Mouse (Mus musculus) embryonic facial prominence, embryonic 14.5 days (tissue): Measurements from ENCODE around the gene P2ry10b. TPM values are rescaled to one million over a fixed set of nuclear protein-coding genes. Genes with fewer than 3 reads are reported as not detected.
A peak's percentile ranks its signal among the peaks of the same experiment; 100 is the strongest.

Experiments used
- ATAC-seq: fragments of 200-750 bp; cut with Nextera tagmentation; 2 replicates; pipeline ENCODE4 v1.8.0; 2017; ENCODE audit warnings: low read depth, moderate number of reproducible peaks, moderate TSS enrichment
- DNase-seq: peaks from one replicate; pipeline ENCODE4 v3.0.0-alpha.2; 2015; ENCODE audit warnings: low spot score
- H3K27ac ChIP-seq: fragments of 300-500 bp; sonication (generic); replicated peaks from 2 replicates; pipeline ENCODE4 v1.5.1; 2014; ENCODE audit warnings: low read depth, mild to moderate bottlenecking, low read length, moderate library complexity
- H3K27me3 ChIP-seq: fragments of 300-500 bp; sonication (generic); replicated peaks from 2 replicates; pipeline ENCODE4 v1.6.1; 2014; ENCODE audit warnings: low read length; ENCODE audit not compliant: control insufficient read depth, insufficient read depth
- H3K36me3 ChIP-seq: fragments of 300-500 bp; sonication (generic); 2 replicates; pipeline ENCODE4 v1.6.1; 2014; ENCODE audit warnings: low read length, mixed read lengths; ENCODE audit not compliant: control insufficient read depth, insufficient read depth
- H3K4me1 ChIP-seq: fragments of 300-500 bp; sonication (generic); 2 replicates; pipeline ENCODE4 v1.6.1; 2014; ENCODE audit warnings: antibody characterized with exemption, low read length; ENCODE audit not compliant: control insufficient read depth, insufficient read depth
- H3K4me2 ChIP-seq: fragments of 300-500 bp; sonication (generic); 2 replicates; pipeline ENCODE4 v1.6.1; 2014; ENCODE audit warnings: low read depth, mild to moderate bottlenecking, low read length, moderate library complexity, mixed read lengths
- H3K4me3 ChIP-seq: fragments of 300-500 bp; sonication (generic); 2 replicates; pipeline ENCODE4 v1.5.1; 2014; ENCODE audit warnings: low read depth, mild to moderate bottlenecking, low read length
- H3K9ac ChIP-seq: fragments of 300-500 bp; sonication (generic); 2 replicates; pipeline ENCODE4 v1.6.1; 2014; ENCODE audit warnings: low read depth, mild to moderate bottlenecking, low read length, moderate library complexity, mixed read lengths
- H3K9me3 ChIP-seq: fragments of 300-500 bp; sonication (generic); 2 replicates; pipeline ENCODE4 v1.6.1; 2016; ENCODE audit warnings: low read length; ENCODE audit not compliant: control insufficient read depth
- WGBS: fragments of 180-500 bp; shearing (Covaris S2); extraction: QIAGEN DNeasy Blood & Tissue Kit; methylation state at CpG from one replicate; pipeline ENCODE4 v1.1.7; 2014; 5-methylcytosine and 5-hydroxymethylcytosine counted together
- polyA plus RNA-seq: library from polyadenylated mRNA; unstranded; fragments of >200 nt; fragmentation: Nextera tagmentation; extraction: Ambion mirVana; gene quantifications from 2 replicates; pipeline ENCODE4 v1.2.1, GENCODE M21; 2014

Gene P2ry10b
- polyA plus RNA-seq: 4.7 and 5.0 TPM in 2 replicates

DNA sequence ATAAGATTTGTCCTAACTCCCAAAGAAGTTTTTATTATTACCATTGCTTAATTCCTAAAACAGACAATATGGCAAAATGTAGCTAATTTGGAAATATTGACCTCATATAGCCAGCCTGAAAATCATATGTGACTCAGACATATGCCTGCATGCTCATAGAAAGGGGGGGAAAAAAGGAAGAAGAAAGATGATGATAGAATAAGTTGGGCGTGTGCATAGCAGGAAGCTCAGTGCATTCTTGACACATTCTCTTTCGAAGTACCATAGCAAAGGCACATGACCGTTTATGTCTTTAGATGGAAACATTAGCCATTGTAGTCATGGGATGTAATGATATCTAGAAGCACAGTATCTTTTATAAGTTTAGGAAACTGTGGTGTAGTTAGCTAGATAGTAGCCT, at the start of gene P2ry10b:
TSS of gene P2ry10b (plus strand) at position 247 of the 400 bp plus-strand sequence.
- Histone ChIP-seq H3K27ac (peak within 1 kb of the TSS; percentile 82), H3K9me3 (no peaks in the 10 kb centered on the region), H3K4me3 (0 out of 2 replicates have a peak within 1 kb of the TSS, but pooled peaks have one; percentile 10), H3K4me1 (no peaks in the 10 kb centered on the region), H3K4me2 (peak within 1 kb of the TSS; percentile 18; the same call in 1 of the 2 replicates), H3K27me3 (no peaks in the 10 kb centered on the region), H3K9ac (peak within 1 kb of the TSS; percentile 22; the same call in 1 of the 2 replicates), H3K36me3 (no peaks in the 10 kb centered on the region)
- ATAC-seq (no peak), DNase-seq (no peak)
- WGBS: 81% methylated on average over 3 of the region's 3 CpGs

DNA sequence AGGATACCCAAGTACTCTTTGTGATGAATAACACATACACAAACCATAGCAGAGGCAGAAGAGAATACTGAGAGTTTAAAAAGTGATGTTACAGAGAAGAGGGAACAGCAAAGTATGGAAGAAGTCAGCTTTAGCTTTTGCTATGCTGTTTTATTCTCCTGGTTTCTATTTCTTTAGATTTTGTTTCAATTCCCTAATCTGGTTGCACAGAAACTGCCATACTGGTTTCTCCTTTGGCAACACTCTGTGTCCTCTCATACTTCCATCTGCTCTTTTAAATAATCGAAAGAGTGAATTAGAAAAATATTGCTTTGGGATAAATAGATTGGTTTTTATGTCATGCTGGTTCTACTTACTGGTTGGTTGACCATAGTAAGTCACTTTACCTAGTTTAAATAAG, 32.4 kb upstream of the P2ry10b start:
- no peaks in the 10 kb centered on the region for H3K4me1 ChIP-seq
- no peaks in the 10 kb centered on the region for H3K9me3 ChIP-seq
- no peak overlapping the region for H3K9ac ChIP-seq
- no peak overlapping the region for H3K4me2 ChIP-seq
- DNase-seq (no peak), ATAC-seq (no peak)
- 76% methylated on average over 1 of the region's 1 CpGs for WGBS
- no peaks in the 10 kb centered on the region for H3K36me3 ChIP-seq
- H3K4me3 ChIP-seq: no peak overlapping the region
- no peak overlapping the region for H3K27ac ChIP-seq
- no peaks in the 10 kb centered on the region for H3K27me3 ChIP-seq

DNA sequence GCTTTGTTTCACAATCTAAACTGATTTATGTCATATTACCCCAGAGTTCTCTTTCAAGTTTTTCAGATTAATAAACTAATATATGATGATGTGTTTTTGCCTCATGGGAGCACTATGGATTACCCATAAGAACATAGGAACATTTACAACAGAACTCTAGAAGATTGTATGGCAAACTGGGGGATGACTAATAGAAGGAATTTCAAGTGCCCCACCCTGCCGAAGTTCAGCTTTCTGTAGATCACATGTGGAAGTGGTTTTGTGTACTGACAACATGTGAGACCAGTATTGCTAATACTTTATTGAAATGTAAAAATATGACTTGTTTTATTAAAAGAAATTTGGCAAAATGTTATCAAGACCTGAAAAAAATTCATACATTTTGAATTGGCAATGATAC, 31.7 kb upstream of the P2ry10b start:
- no peak overlapping the region for H3K27ac ChIP-seq
- H3K9me3 ChIP-seq: no peaks in the 10 kb centered on the region
- WGBS: 61% methylated on average over 1 of the region's 1 CpGs
- no peak overlapping the region for H3K9ac ChIP-seq
- no peaks in the 10 kb centered on the region for H3K4me1 ChIP-seq
- H3K36me3 ChIP-seq: no peaks in the 10 kb centered on the region
- no peak overlapping the region for H3K4me2 ChIP-seq
- peak; percentile 19 for DNase-seq
- no peaks in the 10 kb centered on the region for H3K27me3 ChIP-seq
- ATAC-seq: no peak
- no peak overlapping the region for H3K4me3 ChIP-seq

DNA sequence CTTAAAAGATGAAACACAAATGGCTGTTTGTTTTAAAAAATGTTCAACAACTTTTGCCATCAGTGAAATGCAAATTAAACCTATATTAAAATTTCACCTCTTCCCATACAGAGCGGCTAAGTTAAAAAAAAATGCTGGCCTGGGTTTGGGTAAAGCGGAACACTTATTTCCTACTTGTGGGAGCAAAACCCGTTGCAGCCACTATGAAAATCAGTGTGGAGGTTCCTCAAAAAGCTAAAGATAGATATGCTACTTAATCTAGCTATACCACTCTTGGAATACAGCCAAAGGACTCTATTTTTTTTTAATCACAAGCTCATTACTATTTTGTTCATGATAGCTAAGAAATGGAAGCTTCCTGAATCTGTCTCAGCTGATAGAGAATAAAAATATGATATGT, 5.5 kb upstream of the P2ry10b start:
- H3K27me3 ChIP-seq: no peaks in the 10 kb centered on the region
- no peak overlapping the region for H3K4me3 ChIP-seq
- no peaks in the 10 kb centered on the region for H3K9me3 ChIP-seq
- no peak for ATAC-seq
- H3K27ac ChIP-seq: no peak overlapping the region
- no peak overlapping the region for H3K4me2 ChIP-seq
- WGBS: 60% methylated on average over 3 of the region's 3 CpGs
- DNase-seq: no peak
- H3K9ac ChIP-seq: no peak overlapping the region
- no peaks in the 10 kb centered on the region for H3K36me3 ChIP-seq
- no peaks in the 10 kb centered on the region for H3K4me1 ChIP-seq

DNA sequence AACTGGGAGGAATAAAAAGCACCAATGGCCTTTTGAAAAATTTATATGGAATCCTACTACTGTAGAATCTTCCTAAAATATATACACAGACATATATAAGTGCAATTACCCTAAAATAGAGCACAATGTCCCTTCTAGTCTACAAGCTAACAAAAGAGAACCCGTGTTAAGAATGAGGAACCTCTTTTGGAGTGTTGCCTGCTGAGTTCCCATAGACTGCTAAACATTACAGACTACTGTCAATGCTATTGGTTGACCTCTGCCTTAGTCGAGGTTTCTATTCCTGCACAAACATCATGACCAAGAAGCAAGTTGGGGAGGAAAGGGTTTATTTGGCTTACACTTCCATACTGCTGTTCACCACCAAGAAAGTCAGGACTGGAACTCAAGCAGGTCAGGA, 4.8 kb upstream of the P2ry10b start:
- H3K27me3 ChIP-seq: no peaks in the 10 kb centered on the region
- H3K4me3 ChIP-seq: no peak overlapping the region
- H3K9me3 ChIP-seq: no peaks in the 10 kb centered on the region
- H3K36me3 ChIP-seq: no peaks in the 10 kb centered on the region
- no peak overlapping the region for H3K27ac ChIP-seq
- H3K4me2 ChIP-seq: no peak overlapping the region
- no peak for ATAC-seq
- DNase-seq: no peak
- no peaks in the 10 kb centered on the region for H3K4me1 ChIP-seq
- WGBS: 66% methylated on average over 2 of the region's 2 CpGs
- no peak overlapping the region for H3K9ac ChIP-seq

DNA sequence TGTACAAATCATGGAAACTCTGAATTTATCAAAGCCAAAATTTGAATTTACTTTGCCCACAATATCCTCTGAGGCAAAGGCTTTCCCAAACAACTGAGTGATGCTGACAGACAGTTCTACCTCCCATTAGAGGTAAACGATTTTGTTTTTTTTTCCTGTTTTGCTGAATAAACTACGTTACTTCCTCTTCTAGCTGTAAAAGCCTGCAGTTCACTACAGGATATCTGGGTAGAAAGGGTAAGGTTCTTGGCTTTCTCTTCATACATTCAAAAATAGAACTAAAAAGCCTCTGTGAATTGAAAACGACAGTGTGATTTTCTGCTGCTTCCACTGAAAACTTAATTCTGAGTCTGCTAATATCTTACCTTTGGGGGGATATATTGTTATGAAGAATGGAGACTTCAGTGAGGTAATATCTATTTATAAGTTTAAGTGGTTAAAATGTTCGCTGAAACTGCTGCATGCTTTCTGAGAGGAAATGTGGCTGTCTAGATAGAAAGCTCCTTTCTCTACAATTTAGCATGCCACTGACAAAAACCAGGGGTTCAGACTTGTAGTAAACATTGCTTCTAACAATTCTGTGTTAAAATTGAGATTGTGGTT, 765 bp downstream of the P2ry10b start:
- no peak for DNase-seq
- Histone ChIP-seq H3K36me3 (no peaks in the 10 kb centered on the region), H3K4me2 (peak overlapping the region; percentile 18), H3K4me1 (no peaks in the 10 kb centered on the region), H3K9me3 (no peaks in the 10 kb centered on the region), H3K4me3 (0 out of 2 replicates have a peak overlapping the region, but pooled peaks have one; percentile 10), H3K9ac (peak overlapping the region; percentile 22; the same call in 1 of the 2 replicates), H3K27ac (peak overlapping the region; percentile 82), H3K27me3 (no peaks in the 10 kb centered on the region)
- peak; percentile 12; the same call in 1 of the 2 replicates for ATAC-seq
- WGBS: 43% methylated on average over 4 of the region's 4 CpGs

DNA sequence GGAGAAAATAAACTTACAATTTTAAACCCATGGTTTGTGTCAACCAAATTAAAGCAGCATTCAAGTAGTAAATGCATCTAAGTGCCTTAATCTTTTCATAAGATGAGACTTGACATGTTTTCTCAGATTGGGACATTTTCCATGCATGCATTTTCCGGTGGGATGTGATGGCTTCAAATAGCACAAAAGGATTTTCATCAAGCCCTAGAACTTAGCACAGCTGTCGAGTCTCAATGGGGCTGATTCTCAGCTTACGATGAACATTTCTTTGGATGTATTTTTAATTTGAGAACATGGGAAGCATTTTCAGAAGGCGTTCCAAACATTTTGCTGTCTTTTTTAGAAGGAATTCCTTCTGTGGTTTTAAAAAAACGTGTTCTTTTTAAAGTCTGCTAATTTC, 1.3 kb downstream of the P2ry10b start:
- H3K4me2 ChIP-seq: peak overlapping the region; percentile 18
- peak overlapping the region; percentile 82 for H3K27ac ChIP-seq
- H3K36me3 ChIP-seq: no peaks in the 10 kb centered on the region
- DNase-seq (peak; percentile 84), ATAC-seq (peak; percentile 50; the same call in 1 of the 2 replicates)
- H3K9me3 ChIP-seq: no peaks in the 10 kb centered on the region
- peak overlapping the region; percentile 22; the same call in 1 of the 2 replicates for H3K9ac ChIP-seq
- H3K4me3 ChIP-seq: 0 out of 2 replicates have a peak overlapping the region, but pooled peaks have one; percentile 10
- WGBS: 32% methylated on average over 5 of the region's 5 CpGs
- no peaks in the 10 kb centered on the region for H3K4me1 ChIP-seq
- H3K27me3 ChIP-seq: no peaks in the 10 kb centered on the region

DNA sequence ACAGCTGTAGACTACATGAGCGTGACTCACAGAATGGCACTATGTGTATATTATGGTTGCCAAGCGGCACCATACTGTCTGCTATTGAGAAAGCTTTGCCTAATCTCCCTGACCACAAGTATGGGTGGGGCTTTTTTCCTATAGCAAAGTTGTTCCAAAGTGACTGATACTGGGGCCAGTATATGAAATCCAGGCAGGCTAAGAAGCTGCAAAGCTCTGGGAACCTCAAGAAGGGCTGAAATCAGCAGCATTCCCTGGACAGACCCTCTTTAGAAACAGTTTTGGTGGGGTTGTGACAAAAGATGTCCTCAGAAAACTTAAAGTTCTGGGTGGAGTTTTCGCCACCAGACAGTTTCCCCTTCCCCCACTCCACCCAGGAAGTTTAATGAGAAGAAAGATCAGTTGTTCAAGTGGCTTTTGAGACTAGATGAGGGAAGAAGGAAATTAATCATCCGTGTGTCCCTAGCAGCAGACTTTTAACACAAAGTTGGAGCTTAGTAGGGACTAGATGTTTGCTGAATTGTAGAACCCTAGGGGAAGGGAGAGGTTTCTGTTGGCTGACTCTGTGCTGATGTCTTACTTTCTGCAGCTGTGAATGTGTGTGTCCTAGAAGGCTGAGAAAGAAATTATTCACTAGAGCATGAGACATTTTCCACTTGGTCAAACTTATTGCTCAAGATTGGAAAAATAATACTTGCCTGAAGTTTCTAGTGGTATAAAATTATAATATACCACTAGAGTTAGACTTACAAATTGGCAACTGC, 2.2 kb downstream of the P2ry10b start:
- Histone ChIP-seq H3K27me3 (no peaks in the 10 kb centered on the region), H3K27ac (peak overlapping the region; percentile 88), H3K4me2 (peak overlapping the region; percentile 29), H3K9ac (0 out of 2 replicates have a peak overlapping the region, but pooled peaks have one; percentile 14), H3K4me1 (no peaks in the 10 kb centered on the region), H3K9me3 (no peaks in the 10 kb centered on the region), H3K4me3 (no peak overlapping the region), H3K36me3 (no peaks in the 10 kb centered on the region)
- WGBS: 42% methylated on average over 4 of the region's 4 CpGs
- peak; percentile 90 for ATAC-seq
- DNase-seq: peak; percentile 88
